Mouse (Mus musculus): ENCODE measurements around the gene Ppp1r12a. TPM values are rescaled to one million over a fixed set of nuclear protein-coding genes. Genes with fewer than 3 reads are reported as not detected.

Gene Ppp1r12a
- total RNA-seq, 2 experiments from 2014 or later = 23.2 to 29.1 TPM

DNA sequence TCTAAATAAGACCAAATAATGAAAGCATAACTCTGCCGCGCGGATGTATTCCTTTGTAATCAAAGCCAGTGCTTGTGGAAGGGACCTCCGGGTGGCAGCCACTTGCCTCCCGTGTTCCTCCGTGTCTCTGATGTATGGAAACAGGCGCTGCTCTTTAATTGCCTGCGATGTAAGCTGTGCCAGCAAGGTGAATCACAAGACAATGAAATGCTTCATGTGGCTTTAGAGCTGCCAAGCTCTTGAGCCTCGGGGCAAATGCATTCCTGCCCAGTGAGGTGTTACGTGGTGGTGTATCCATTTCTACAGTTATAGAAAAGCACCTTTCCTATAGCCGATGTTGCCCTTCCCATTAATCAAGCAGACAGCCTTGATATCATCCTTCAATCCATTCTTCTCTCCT, 145.8 kb downstream of the Ppp1r12a start:
- Histone ChIP-seq H3K27ac (no peak overlapping the region), H3K4me3 (no peak overlapping the region)
- no peak for TF ChIP-seq CTCF (IDR thresholded peaks at IDR 0.05)
- no peak for DNase-seq
- intact Hi-C loops (cut with DNase I) = no loop called here

DNA sequence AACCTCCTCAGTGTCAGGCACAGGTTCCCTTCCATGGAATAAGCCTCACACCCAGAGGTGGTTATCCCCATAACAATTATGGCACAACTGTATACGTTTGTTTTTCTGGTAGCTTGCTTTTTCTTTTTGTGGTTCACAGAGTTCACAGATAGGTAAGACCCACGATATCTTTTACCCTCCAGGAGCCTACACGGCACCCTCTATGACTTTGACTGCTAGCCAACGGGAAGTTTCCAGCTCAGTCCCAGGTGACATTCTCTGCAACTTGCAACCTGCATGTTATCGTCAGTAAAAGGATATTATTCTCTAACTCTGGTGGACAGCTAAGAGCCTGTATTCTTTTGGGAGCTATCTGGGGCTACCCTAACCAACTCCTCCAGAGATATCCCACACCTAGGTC, 148.2 kb downstream of the Ppp1r12a start:
- H3K4me3 ChIP-seq = no peak overlapping the region
- intact Hi-C loops (cut with DNase I) = no loop called here
- no peak for TF ChIP-seq CTCF (IDR thresholded peaks at IDR 0.05)
- H3K27ac ChIP-seq = no peak overlapping the region
- no peak for DNase-seq

GRCm38 (mm10) chr10:108311396-108311795, 149.4 kb downstream of the Ppp1r12a start:
- intact Hi-C loops (cut with DNase I) = no loop called here
- no peak overlapping the region for H3K27ac ChIP-seq
- TF ChIP-seq CTCF (IDR thresholded peaks at IDR 0.05) = no peak
- no peak for DNase-seq
- no peak overlapping the region for H3K4me3 ChIP-seq

- no peak for DNase-seq
- no peak for TF ChIP-seq CTCF (IDR thresholded peaks at IDR 0.05)
- intact Hi-C loops (cut with DNase I) = no loop called here
- no peak overlapping the region for H3K27ac ChIP-seq
- no peak overlapping the region for H3K4me3 ChIP-seq
Observed at GRCm38 (mm10) chr10:108313845-108314244, 151.9 kb downstream of the Ppp1r12a start.

GRCm38 (mm10) chr10:108314396-108314795, 152.4 kb downstream of the Ppp1r12a start:
- Histone ChIP-seq H3K4me3 (no peak overlapping the region), H3K27ac (no peak overlapping the region)
- intact Hi-C loops (cut with DNase I) = no loop called here
- no peak for TF ChIP-seq CTCF (IDR thresholded peaks at IDR 0.05)
- DNase-seq = no peak

- no peak overlapping the region for H3K4me3 ChIP-seq
- no peak overlapping the region for H3K27ac ChIP-seq
- TF ChIP-seq CTCF (IDR thresholded peaks at IDR 0.05) = no peak
- DNase-seq = no peak
- intact Hi-C loops (cut with DNase I) = no loop called here
Observed at GRCm38 (mm10) chr10:108315236-108315635, 153.2 kb downstream of the Ppp1r12a start.

DNA sequence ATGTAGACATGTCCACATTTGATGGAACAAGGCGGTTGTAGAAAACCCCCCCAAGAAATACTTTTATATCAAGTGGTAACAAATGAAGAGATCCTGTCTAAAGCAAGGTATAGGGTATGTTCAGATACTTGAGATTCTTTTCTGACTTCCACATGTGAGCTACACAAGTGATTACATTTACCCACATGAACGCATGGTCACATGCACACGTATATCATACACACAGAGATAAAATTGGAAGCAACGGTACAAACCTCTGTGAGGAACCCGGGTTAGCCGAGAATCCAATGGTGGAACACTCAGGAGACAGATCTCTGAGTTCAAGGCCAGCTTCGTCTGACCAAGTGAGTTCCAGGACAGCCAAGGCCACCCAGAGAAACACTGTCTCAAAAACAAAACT, 166.4 kb downstream of the Ppp1r12a start:
- H3K4me3 ChIP-seq = no peak overlapping the region
- intact Hi-C loops (cut with DNase I) = no loop called here
- H3K27ac ChIP-seq = no peak overlapping the region
- no peak for DNase-seq
- TF ChIP-seq CTCF (IDR thresholded peaks at IDR 0.05) = no peak

DNA sequence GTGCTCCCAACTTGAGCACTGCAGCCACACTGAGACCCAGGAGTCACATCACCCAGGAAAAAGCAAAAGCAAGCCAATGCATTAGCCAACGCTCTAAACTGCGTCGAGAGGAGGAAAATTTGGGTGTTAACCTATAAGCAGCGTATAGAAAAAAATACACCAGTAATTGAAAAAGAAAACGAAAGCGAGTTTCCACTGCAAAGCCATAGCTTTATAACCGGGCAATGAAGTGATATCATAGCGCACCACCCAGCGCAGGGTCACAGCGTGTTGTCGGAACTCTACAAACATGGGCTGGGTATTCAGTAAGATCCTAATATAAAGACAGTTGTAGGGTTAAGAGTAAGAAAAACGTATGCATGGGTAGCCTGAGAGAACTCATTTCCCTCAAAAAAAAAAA, 167.0 kb downstream of the Ppp1r12a start:
- no peak for TF ChIP-seq CTCF (IDR thresholded peaks at IDR 0.05)
- no peak overlapping the region for H3K27ac ChIP-seq
- DNase-seq = no peak
- intact Hi-C loops (cut with DNase I) = no loop called here
- H3K4me3 ChIP-seq = no peak overlapping the region

GRCm38 (mm10) chr10:108329771-108330170, 167.8 kb downstream of the Ppp1r12a start:
- Histone ChIP-seq H3K4me3 (no peak overlapping the region), H3K27ac (no peak overlapping the region)
- DNase-seq = no peak
- no peak for TF ChIP-seq CTCF (IDR thresholded peaks at IDR 0.05)
- intact Hi-C loops (cut with DNase I) = loop anchor here (10.0 kb wide), 1 partner anchor 115 kb away; no protein-coding TSS in a partner anchor

GRCm38 (mm10) chr10:108330964-108331363, 169.0 kb downstream of the Ppp1r12a start:
- TF ChIP-seq CTCF (IDR thresholded peaks at IDR 0.05) = no peak
- intact Hi-C loops (cut with DNase I) = loop anchor here (10.0 kb wide), 1 partner anchor 114 kb away; no protein-coding TSS in a partner anchor

GRCm38 (mm10) chr10:108331784-108332561, 170.0 kb downstream of the Ppp1r12a start, which contains the start of gene Pawr:
Pawr (plus strand) TSS chr10:108332121.
- DNase-seq = peak; percentile 68

More at GRCm38 (mm10) chr10:108330964-108331363, 169.0 kb downstream of the Ppp1r12a start:
- Histone ChIP-seq H3K27ac (no peak overlapping the region), H3K4me3 (no peak overlapping the region)
- no peak for DNase-seq

GRCm38 (mm10) chr10:108332571-108333541, 170.9 kb downstream of the Ppp1r12a start:
- peak; percentile 47 for TF ChIP-seq CTCF (IDR thresholded peaks at IDR 0.05)
- peak; percentile 42 for DNase-seq
- peak overlapping the region; percentile 89 for H3K4me3 ChIP-seq
- peak overlapping the region; percentile 70 for H3K27ac ChIP-seq
- intact Hi-C loops (cut with DNase I) = loop anchor here (10.0 kb wide), 1 partner anchor 112 kb away; no protein-coding TSS in a partner anchor

More at GRCm38 (mm10) chr10:108331784-108332561, 170.0 kb downstream of the Ppp1r12a start, which contains the start of gene Pawr:
- TF ChIP-seq CTCF (IDR thresholded peaks at IDR 0.05) = no peak
- Histone ChIP-seq H3K27ac (peak within 1 kb of the TSS; percentile 70), H3K4me3 (peak within 1 kb of the TSS; percentile 89)
- intact Hi-C loops (cut with DNase I) = loop anchor here (10.0 kb wide), 1 partner anchor 113 kb away; no protein-coding TSS in a partner anchor
